Mouse (Mus musculus): ENCODE measurements at regions not wholly inside any gene's neighbourhood (a gene's known extent, or its start where the extent isn't known, plus 50 kb on each side); places are given as distances from the start of the nearest gene placed in this dataset.

DNA sequence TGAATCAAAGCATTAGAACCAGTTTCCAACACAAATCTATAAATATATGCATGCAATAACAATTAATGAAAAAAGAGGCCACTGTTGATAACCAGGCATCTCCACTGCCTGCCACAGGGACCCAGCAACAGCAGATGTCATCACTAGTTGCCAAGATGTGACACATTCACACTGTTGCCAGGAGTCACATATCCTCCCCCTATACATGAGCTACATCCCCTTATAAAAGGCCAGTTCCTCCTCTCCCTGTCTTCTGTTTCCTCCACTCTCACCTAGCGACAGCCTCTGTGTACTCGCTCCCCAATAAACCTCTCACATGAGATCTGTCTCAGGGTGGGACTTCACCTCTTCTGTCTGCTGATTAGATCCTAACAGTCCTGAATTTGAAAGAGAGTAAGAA, 211.4 kb downstream of the Mreg start:
- DNase-seq (ENCODE audit: low spot score) = no peak

DNA sequence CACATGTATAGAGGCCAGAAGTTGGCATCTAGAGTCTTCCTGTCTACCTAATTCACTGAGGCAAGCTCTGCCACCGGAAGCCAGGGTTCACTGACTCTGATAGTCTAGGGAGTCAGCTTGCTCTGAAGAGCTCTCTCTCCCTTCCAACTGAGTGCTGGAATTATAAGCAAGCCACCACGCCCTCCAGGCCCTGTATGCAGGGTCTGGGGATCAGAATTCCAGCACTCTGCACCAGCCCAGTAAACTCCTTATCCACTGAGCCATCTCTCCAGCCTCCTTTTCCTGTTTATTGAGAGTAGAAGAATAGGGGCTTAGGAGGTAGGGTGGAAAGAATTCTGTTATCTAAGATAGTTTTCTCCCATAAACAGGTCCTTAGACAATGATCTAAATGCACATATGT, 215.3 kb downstream of the Mreg start:
- DNase-seq (ENCODE audit: low spot score) = no peak

DNA sequence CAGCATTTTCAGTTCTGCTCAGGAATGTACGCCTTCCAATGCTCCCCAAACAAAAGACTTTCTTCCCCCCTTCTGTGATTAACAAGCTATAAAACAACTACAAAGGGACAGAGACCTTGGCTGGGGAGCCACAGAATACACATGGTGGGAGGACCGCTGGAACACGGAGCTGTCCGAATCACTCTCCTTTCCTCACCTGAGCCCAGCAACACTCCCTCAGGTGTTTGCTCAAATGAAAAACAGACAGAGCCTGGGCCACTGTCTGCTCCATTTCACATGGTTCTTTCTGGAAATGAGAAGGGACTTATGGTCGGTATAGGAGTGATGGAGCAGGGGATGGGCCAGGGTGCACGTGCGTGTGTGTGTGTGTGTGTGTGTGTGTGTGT, 215.9 kb downstream of the Mreg start:
- no peak for DNase-seq (ENCODE audit: low spot score)

DNA sequence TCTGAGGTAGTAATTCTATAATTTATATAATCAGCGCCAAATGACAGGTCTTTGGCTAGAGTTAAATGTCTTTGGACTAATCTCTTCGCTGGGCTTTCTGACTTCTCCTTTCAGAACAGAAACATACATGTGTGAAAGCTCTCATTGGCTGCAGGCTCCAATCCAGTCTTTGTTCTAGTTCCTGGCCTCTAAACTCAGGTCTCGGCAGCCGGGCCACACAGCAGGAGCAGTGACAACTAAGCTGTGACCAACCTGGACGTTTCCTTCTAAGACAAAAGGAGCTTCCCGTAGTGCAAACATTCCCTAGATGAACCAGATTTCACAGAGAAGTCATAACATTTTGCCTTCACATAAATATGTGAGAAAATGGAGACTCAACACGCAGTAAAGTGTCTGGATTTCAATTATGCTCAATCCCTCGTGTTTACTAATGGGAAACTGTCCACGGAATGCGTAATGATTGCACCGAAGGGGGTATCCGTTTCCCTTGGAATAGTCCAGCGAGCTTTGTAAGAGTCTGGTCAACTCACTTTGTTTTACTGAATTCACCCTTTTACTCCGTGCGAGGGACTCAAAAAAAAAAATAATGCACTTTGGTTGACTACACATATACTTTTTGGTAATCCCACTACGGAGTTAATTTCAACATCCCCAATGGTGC, 216.4 kb downstream of the Mreg start:
- DNase-seq (ENCODE audit: low spot score) = no peak

DNA sequence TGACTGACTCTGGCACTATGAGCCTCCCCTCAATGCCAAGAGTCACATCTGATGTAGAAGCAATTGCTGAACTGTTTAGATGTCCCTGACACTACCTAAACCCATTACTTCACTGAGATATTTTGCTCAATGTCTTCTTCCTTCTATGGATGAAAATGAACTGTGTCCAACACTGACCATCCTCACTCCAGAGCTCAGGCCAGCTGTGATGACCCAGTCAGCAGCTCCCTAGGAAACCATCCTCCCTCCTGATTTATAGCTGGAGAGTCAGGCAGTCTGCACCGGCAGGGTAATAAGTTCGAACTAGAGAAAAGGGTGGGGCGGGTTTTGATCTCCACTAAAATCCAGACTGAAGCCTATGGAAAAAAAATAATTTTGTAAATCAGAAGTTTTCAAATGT, 221.2 kb downstream of the Mreg start:
- DNase-seq (ENCODE audit: low spot score) = no peak

DNA sequence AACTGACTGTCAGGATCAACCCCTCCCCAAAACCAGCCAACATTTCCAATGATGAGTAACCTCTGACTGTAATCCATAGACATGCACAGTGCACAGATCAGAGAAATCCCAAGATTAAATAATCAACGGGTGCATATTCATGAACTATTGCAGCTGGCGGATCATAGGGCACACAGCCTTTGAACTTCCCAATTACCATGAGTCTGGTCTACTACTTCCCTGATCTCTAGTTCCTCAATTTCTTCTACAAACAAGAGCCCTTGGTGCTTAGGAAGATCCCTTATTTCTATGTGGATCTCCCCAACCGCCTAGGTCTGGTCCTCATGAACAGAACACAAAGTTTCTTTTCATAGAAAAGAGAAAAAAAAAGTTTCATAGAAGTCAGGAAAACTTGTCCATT, 224.0 kb downstream of the Mreg start:
- no peak for DNase-seq (ENCODE audit: low spot score)

DNA sequence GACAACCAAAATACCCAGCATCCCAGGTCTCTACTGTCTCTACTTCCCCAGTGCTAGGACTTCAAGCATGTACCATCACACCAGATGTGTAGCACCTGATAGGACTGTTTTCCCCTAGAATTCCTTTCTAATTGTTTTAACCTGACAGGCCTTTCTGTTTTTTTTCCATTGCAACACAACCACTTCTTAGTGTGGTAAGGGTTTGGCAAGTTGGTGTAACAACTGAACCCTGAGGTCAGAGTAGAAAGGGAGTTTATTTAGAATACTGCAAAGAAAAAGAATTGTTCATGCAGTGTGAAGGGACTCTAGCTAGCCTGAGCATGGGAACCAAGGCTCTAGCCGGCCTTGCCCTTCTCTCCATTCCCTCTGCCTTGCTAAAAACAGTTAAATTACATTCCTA, 226.1 kb downstream of the Mreg start:
- DNase-seq (ENCODE audit: low spot score) = no peak

DNA sequence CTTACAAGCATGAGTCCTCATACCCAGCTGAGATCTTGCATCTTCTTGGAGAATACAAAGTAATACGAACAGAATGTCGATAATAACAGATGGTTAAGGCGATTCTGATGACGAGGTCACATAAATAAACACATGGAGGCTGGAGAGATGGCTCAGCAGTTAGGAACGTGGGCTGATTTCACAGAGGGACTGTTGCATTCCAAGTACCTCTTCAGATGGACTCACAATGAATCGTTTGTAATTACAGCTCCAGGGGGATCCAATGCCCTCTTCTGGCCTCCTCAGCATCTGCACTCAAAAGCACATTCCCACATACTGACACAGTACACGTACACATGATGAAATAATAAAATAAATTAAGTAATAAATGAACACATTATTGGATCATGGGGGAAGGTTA, 228.3 kb downstream of the Mreg start:
- no peak for DNase-seq (ENCODE audit: low spot score)

DNA sequence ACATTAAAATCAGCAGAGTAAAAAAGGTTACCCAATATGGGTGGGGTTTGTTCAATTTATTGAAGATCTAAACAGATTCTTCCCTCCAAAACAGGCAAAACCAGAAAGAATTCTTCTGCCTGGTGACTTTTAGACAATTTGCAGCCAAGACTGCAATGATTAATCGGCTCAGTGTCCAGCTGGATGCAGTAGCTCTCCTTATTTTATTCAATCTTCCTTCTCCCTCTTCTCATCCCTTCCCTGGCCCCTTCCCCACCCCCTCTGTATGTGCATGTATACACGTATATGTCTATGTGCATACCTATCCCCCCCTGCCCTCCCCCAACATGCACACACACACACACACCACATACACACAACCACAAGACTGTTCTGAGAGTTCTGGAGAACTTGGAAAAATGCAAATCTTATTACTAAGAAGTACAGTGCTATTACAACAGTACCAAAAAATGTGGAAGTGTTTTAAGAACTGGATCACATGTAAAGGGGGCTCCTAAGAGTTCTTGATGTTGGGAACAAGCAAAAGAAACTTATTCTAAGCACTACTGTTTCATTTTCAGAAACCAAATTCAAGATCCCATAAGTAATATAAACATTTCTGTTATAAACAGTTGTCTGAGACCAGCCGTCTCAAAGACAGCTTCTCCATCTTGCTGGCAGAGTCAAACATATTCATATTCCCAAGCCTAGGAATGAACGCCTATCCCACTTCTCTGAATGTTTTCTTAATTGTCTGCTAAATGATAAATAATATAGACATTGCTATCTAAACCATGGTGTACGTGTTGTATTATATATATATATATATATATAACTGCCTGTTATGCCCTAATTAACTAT, 229.5 kb downstream of the Mreg start:
- no peak for DNase-seq (ENCODE audit: low spot score)

DNA sequence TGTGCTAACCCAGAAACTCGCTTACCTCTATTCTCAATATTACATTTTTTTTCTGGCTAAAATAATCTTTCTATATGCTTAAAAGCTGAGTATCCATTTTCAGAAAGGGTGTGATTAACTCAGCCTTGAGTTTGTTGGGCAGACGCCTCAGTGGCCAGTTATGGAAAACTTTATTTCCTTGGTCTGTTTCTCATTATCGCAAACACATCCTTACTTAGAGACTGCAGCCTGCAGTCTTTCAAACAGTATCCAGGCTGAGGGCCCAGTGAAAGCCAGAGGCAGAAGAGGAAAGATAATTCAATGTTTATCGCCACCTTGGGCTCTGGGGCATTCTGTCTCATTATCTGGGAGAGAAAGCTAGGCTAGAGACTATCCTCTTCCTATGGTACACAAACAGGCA, 231.5 kb downstream of the Mreg start:
- DNase-seq (ENCODE audit: low spot score) = no peak

DNA sequence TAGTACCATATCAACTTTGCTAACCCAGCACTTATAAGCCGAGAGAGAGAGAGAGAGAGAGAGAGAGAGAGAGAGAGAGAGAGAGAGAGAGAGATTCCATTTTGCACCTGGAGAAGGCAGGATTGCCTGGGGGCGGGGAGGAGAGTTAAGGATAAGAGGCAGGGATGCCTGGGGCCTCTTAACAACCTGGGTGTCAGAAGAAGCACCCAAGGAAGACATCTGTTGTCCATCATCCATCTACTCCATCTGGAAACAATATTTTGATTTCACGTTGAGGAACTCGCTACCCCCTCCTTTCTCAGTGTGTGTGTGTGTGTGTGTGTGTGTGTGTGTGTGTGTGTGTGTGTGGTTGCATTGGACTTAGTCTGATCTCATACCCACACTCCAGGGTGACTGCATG, 232.8 kb downstream of the Mreg start:
- DNase-seq (ENCODE audit: low spot score) = no peak

DNA sequence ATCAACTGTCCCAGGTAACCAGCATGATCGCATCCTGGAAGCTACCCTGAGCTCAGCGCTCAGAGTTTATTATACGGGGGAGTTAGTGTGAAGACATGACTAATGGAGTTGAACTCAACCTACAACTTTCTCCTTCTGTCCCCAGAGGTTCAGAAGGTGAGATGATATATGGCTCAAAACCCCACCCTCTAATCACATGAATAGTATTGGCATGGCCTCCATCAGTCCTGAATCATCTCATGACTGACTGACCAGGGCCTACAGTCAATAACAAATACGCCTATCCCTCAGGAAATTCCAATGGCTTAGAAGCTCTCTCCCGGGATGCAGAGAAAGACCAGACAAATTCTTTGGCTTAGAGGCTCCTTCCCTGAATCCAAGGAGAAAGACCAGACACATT, 234.7 kb downstream of the Mreg start:
- DNase-seq (ENCODE audit: low spot score) = no peak

DNA sequence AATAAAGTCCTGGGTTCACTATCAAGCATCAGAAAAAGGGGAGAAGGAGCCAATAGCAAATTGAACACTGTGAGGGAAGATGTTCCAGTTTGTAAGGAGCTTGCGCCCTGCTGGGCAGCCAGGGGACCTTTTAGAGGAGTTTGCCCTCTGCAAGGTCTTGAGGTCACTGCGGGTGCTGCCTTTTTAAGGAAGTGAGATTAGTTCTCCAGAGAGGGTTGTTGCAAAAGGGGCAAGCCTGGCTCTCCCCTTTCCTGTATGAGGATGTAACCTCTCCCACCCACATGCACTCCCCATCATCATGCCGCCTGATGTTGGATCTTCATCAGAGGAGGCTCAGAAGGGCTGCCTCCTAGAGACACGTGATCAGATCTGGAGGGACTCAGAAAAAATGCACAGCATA, 237.4 kb downstream of the Mreg start:
- no peak for DNase-seq (ENCODE audit: low spot score)

DNA sequence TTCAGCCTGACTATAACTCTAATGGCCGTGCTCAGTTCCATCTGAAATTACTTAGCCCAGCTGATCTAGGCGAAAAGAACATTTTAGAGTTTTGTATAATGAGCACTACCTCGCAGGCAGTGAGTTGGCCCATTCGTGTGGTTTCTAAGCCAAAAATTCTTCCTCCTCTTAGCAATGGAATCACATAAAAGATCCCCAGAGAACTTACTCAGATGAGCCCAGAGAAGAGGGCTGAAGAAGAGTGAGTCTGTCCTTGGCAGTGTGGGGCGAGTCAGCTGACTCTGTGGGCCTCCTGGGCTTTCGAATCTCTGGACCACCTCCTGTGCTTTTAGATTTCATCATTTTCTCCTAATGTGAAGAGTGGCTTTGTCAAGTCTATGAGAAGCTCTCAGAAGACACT, 240.2 kb downstream of the Mreg start:
- DNase-seq (ENCODE audit: low spot score) = no peak

DNA sequence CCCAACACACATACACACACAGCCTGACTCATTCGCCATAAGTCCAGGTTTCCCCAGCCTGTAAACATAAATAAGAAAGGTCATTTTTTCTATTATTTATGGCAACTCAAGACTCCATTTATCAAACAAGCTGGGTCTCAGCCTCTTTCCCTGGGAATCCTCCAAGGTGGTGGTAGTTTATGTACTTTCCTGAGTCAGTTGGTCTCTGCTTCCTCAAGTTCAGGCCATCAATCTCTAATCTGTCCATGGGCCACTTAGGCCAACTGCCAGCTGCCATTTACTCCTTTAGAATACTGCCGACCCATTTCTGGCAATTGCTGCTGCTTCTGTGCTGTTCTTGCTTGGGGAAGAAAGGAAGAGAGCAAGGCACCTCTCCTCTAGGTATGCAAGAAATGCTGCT, 241.3 kb downstream of the Mreg start:
- no peak for DNase-seq (ENCODE audit: low spot score)

DNA sequence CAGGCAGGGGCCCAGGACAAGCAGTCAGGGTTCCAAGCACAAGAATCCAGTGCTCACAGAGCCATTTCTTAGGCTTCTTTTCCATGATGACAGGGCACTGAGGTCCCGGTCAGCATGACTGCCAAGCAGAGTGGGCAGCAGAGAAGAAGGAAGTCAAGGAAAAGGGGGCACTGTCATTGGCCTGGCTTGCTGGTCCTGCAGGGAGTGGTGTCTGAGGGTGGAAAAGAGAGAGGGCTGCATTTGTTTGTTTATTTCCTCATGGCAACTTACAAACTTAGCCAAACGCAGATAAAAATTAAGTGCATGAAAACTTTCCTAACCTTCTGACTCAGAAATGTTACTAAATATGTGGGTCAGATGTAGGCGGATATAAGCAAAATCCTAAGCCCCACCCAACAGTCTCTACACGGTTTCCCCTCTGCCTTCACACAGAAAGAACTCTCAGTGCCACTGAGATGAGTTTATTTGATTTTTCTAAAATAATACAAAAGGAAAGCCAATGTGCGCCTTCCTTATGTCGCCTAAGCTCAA, 244.5 kb downstream of the Mreg start:
- DNase-seq (ENCODE audit: low spot score) = no peak

DNA sequence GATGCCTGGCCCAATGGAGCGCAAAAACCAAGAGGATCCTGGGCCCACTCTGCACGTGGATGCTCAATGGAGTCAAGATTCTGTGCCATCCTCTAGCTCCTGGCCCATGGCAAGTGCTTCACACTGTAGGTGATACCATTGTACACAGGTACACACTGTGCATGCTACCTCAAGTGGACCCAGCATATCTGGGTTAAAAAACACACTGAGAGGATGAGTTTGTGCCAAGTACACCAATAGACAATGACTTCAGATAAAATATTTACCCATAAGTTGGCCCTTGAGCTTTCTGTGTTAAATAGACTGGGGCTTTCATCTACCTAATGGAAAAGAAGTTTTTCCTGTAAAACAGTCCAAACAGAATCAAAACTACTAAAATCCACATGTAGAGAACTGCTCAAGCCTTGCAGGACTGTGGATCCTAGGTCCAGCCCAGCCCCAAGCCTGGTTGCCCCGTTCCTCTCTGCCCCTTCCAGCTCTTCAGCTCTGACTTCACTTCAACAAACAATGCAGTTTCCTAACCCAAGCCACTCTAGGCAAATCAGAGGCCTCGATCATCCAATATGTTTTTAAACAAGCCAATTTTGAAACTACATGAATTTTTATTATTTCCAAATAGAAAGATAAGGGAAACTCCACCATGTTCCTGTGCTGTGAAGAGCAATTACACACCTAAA, 247.5 kb downstream of the Mreg start:
- DNase-seq (ENCODE audit: low spot score) = no peak

DNA sequence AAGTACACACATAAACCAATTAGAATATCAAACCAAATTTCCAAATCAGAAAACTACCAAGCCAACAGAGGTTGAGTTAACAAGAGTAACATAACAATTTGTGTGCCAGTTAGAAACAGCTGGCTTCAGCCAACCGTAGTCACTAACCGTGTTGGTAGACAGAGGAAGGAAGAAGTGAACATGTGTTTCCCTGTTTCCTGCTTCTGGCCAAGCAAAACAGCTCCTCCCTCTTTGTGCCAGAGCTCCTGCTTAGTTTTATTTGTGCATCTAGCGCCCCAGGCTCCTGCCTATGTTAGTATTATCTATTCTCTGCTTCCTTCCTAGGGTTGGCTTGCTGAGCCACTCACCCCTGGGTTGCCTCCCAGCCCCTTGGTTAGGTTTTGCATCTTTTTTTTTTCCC, 255.2 kb downstream of the Mreg start:
- DNase-seq (ENCODE audit: low spot score) = no peak

DNA sequence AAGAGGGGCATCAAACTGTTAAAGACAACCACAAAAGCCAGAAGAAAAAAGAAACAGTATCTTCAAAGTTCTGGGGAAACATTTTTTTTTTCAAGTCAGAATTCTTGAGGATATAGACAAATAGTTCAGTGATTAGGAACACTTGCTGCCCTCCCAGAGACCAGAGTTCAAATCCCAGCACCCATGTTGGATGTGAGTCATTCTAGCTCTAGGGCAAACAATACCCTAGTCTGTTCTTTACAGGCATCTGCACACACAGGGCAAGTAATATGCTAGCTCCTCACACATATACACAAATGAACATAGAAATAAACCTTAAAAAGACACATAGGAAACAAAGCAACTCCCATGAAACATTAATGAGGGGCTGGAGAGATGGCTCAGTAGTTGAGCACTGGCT, 256.8 kb downstream of the Mreg start:
- no peak for DNase-seq (ENCODE audit: low spot score)

DNA sequence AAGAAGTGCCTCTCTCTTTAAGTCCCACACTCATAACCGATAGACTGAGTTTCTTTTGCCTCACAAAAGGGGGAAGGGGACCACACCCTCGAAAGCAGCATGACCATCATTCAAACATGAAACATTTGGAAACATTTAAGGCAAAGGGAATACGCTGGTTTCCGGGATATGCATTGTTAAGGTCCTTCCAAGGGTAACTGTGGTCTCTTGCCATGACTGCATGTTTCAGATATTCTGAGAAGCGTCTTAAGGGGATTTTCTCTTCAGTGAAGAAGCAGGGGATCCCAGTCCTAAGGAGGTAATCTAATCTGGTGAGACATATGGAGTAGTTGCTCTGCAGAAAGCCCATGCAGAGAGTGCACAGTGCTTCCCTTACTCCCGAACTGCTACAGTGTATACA, 258.8 kb downstream of the Mreg start:
- no peak for DNase-seq (ENCODE audit: low spot score)

DNA sequence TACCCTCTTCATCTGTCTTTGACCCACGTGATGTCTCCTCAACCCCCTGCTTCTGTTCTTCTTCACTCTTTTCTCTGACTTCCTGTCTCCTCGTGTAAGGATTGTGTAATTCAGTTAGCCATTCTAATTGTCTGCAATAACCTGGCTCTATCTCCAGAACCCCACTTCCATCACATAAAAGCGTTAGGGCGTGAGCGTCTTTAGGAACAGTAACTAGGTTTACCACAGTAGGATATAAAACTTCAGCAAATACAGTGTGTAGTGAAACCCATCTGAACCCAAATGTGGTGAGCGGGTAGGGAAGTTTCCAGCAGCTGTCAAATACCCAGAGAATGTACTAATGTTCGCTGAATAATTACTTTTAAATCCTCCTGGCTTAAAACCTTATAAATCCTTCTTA, 262.6 kb downstream of the Mreg start:
- DNase-seq (ENCODE audit: low spot score) = no peak

DNA sequence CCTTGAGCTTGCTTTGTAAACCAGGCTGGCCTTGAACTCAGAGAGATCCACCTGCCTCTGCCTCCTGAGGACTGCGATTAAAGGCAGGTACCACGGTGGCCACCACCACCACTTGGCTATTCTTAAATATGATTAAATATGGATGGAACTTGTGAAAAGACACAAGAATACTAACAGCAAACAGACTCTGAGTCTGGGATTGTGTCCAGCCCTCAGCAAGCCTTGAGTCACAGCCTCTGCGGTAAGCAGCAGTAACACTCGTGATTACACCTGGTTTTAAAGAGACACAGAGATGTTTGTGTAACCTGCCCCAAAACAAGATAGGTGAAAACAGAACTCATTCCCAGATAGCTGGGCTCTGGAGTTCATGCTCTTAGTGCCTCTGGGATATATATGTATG, 263.4 kb downstream of the Mreg start:
- DNase-seq (ENCODE audit: low spot score) = no peak

DNA sequence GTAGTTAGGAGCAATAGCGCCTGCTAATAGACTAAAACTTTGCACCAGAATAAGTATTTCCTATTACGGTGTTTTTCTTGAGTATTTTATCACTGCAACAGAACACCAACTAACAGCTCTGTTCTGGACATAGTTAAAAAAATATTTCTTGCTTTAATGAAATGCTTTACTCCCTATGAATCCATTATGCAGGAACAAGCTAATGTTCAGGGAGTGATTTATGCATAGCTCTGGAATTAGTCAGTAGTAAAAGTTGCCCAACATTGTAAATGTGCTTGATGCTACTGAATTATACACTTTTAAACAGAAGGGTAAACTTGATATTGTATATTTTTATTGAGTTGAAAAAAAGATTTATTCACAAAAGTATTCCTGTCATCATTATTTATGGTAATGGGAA, 264.6 kb downstream of the Mreg start:
- DNase-seq (ENCODE audit: low spot score) = no peak

Measured in retina, embryonic 14.5 days (tissue).